Mouse (Mus musculus) erythroid progenitor cell, adult 5-6 weeks (primary cell): ENCODE results near the gene Il1rl2. TPM values are rescaled to one million over a fixed set of nuclear protein-coding genes. Genes with fewer than 3 reads are reported as not detected.

Experiments
- ATAC-seq: replicated peaks from 2 replicates; pipeline ENCODE4 v1.8.0; 2016; ENCODE audit warnings: moderate number of reproducible peaks, mild to moderate bottlenecking, moderate TSS enrichment, inconsistent platforms; ENCODE audit not compliant: poor library complexity, low FRiP score, severe bottlenecking
- total RNA-seq, 2 experiments: library from RNA; stranded (forward) in 1 of 2; stranded (reverse) in 1 of 2; fragments of 150-400 nt in 1 of 2; fragments of 186-747, 209-891 nt in 1 of 2; gene quantifications; 2 replicates each; pipeline versions ENCODE4 v1.2.3 to v1.2.4; 2015 to 2017; ENCODE audit warnings: low replicate concordance in 2 of 2

Il1rl2 gene
- total RNA-seq, 2 experiments from 2014 or later = 3.4 TPM; not detected in 1

DNA sequence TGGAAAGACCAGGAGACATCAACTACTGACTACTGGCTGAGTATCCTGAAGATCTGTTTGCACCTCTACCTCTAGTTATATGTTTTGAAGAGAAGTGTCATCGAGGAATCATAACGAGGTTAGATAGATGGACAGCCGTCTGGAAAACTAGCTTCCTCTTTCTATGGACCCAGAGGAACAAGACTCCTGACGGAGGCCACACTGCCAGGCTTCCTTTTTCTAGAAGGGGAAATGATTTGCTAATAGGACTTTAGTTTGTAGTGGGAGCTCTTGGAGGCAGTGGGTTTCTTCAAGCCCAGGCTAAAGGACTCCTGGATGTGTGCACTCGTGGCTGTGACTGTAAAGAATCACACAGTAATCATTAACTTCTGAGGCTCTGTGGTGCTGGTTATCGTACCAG, 2.6 kb upstream of the Il1rl2 start:
- ATAC-seq = no peak

DNA sequence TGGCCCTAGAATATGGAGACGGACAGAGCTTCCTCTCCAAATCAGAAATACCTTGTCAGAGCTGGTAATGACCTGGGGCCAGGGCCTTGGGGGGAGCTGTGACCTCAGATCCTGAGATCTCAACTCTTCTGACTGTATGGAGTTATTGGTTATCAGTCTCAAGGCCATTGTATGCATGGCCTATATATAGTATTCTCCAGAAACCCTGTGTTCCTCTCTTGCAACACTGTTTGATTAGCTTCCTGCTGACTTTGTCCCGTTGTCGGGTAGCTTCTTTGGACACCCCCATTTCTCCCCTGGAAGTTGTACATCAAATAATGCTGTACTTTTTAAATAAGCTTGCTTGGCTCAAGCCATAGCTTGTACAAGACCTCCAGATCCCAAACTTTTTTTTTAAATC, 1.9 kb upstream of the Il1rl2 start:
- ATAC-seq = no peak

DNA sequence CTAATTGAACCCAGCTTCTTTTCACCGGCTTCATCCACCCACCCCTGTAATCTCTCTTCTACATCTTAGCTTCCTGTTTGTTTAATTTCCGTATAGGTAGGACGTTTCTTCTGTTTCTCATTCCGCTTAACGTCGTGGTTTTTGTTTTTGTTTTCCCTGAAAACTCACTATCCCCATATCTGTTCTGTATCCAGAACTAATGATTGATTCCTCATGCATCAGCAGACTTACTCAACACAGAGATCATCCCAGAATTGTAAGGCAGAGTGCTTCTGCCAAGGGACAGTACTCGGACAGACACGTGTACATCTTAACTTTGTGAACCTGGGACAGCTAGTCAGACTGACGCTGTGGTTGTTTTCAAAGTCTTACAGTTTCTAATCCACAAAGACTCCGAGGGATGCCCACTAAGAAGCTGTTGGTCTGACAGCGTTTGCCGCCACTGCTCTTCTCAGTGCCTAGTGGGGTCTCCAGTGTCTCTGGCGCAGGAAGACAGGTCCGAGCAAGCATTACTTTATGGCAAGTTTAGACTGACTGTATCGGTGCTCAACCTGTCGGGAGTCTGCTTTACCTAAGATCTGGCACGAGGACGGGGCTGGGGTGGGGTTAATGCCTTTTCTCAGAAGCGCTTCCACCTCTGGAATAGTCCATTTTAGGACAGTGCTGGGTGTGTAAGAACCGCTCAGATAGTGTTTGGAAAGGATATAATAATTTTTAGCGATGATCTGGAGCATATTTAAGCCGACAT, 719 bp downstream of the Il1rl2 start:
- peak; percentile 68 for ATAC-seq

DNA sequence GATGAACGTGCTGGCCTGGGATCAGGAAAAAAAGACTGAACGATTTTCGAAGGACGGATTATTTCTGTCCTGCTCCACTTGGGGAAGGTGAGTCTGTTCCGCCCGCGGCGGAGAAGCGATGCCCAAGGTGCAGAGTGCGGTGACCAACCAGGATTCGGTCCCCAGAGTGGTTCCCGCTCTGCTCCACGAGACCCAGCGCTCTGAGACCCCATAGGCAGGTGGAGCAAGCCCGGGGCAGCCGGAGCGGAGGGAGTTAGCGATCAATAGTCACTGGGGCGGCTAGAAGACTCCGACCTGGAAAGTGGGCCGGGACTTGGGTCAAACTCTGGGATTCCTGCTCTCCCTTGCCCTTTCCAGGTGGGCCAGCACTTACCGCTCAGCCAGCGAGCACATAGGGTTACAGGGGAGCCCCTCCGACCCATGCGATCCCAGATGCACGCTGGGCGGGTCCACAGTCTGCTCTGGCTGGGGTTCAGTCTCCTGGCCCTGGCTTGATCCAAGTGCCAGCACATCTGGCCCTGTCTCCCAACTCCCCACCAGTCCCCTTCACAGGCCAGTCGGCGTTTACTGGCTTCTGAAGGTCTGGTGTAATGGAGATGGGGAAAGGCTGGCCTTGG, 1.4 kb downstream of the Il1rl2 start:
- ATAC-seq = no peak

DNA sequence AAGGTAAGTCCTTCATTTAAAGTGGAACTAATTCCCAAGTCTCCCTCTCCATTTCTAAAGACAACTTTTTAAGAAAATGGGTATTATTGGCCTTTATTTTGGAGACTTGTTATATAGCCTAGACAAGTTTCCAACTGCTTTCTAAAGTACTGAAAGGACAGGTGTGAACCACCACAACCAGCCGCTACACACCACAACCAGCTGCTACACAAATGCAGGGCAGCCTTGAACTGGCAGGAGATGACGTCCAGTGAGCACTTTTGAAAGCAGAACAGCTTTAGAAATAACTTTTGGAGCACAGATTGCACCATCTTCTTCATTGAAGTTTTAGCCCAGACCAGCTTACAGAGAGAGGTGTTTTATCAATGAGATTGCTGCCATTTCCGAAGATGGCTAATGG, 3.2 kb downstream of the Il1rl2 start:
- no peak for ATAC-seq

DNA sequence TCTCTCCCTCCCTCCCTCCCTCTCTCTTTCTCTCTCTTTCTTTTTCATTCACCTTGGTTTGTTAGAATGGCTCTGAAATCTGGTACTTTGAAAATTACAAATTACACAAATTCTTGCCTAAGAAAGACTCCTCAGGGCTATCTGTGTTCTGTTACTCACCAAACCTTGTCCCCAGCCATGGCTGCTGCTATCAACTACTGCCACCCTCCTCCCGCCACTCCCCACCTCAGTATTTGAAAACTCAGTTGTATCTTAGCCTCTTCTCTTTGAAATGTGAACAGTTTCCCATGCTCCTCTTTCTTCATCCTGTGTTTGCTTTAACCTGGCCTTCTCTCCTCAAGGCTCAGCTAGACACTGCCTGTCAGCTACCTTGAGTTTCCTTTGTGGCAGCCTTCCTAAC, 5.1 kb downstream of the Il1rl2 start:
- peak; percentile 76 for ATAC-seq

DNA sequence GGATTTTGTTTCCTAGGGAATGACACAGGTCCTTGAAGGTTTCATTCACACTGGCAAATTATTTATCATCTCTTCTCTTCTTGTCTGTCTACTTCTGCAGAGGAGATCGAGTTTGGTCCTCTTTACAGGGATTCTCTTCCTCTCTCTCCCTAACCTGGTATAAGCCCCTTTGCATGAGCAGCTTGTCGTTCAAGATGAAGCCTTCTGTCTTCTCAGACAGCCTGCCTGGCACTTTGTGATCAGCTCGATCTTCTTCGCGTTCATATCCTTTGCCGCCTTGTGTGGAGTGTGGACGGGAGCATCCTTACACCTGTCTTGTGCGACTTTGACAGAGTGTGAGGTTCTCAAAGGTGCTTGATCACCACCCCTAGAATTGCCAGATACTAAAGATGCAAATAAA, 5.8 kb downstream of the Il1rl2 start:
- no peak for ATAC-seq

DNA sequence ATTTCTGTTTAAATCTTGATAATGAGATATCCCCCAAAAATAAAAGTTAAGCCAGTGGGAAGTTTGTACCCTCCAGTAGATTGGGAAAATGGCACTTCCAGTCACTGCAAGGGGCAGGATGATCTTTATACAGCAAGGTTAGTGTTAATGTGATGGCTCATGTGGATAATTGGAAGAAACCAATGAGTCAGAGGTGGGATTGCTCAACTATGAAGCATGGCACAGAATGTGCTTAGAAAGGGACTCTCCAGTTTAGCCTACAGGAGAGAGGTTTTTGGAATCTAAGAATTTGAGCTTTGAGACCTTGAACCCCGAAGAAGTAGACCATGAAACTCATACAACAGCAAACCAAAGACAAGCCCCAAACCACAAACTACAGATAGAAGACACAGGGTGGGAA, 14.9 kb downstream of the Il1rl2 start:
- no peak for ATAC-seq

DNA sequence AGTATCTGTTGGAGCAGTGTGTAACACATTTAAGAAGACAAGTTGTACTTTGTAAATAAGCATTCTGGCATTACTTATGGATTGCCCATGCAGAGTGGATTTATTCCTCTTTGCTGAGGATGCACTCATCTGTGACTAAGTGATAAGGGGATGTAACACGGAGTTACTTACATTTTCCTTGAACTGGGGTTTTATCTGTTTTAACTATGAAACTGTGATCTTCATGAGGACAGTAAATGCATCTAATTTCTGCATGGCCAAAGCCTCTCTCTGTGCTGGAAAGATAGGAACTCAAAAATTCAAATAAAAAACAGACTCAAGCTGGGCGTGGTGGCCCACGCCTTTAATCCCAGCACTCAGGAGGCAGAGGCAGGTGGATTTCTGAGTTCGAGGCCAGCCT, 15.7 kb downstream of the Il1rl2 start:
- ATAC-seq = peak; percentile 71

DNA sequence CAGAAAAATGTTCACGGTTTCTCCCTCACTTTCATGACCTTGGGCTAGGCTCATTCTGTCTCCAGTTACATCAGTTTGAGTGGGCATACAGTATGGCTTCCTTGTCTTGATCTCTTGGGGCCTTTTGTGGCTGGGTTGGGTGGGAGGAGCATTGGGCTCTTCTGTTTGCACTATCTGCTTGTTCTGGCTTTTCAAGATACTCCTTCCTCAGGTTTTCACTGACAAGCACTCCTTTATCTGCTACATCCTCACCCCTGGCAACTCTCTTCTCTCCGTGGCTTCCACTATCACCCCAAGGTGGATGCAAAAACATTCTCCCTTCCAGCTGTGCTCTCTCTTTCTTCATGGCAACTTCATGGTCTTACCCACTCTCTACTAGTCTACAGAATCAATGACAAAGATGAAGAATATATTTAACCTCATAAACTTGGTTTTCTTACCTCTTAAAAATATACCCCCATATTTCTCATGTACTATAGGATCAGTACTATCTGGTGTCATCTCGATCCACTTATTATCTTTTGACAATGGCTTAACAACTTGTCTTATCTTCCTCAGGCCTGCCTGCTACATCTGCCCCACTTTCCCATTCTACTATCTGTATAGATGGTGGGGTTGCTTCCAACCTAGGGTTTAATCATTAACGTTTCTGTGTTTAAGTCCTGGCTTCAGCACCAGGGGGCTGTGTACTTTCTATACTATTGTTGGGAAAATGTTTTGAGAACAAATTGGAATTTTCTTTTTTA, 27.9 kb downstream of the Il1rl2 start:
- ATAC-seq = peak; percentile 46

DNA sequence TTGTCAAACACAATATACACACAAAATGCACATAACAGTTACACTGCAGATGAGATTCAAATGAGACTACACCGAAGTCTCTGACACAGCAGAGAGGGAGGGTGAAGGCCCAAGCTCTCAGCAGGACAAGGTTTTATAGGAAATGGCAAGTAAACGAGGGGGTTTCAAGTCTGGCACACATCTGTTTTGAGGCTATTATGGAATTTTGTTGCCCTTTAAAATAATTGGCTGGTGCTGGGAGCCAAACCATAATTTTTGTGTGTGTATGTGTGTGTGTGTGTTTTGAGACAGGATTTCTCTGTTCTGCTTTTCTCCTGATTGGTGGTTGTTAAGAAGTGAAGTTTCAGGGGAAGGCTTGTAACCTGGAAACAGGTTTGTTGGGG, 28.5 kb downstream of the Il1rl2 start:
- ATAC-seq = no peak

DNA sequence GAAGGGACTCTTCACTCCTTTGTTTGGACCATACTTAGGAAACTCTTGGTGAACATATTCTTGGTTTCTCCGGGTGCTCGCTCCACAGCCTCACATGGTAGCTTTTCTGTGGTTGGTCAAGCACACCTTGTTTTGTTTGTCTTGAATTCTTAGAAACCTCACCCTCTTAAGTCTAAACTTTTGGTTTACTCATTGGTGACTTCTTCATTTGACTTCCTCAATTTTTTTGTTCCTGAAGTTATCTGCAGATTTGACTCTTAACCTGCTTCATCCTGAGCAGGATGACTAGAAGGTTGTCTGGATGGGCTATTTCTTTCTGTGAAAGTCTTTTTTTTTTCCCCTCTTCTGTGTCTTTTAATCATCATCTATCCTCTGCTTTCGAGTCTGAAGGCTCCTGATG, 30.3 kb downstream of the Il1rl2 start:
- no peak for ATAC-seq

DNA sequence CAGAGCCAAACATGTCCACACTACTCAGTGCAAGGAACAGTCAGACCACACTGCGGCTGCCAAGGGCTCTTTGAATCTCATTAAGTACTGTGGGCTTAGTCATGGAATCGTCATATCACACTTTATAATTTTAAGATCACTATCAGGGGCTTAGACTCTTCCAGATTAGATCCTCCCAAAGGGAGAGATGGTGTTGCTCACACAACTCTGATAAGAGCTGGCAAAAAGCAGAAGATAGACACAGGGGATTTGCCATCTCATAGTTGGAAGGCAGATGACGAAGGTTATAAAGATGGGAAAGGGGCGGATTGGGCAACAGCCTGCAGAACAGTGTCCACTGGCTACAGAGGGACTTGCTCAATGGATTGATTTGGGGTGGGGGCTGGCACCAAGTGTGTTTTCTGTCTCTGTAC, 31.0 kb downstream of the Il1rl2 start:
- no peak for ATAC-seq

DNA sequence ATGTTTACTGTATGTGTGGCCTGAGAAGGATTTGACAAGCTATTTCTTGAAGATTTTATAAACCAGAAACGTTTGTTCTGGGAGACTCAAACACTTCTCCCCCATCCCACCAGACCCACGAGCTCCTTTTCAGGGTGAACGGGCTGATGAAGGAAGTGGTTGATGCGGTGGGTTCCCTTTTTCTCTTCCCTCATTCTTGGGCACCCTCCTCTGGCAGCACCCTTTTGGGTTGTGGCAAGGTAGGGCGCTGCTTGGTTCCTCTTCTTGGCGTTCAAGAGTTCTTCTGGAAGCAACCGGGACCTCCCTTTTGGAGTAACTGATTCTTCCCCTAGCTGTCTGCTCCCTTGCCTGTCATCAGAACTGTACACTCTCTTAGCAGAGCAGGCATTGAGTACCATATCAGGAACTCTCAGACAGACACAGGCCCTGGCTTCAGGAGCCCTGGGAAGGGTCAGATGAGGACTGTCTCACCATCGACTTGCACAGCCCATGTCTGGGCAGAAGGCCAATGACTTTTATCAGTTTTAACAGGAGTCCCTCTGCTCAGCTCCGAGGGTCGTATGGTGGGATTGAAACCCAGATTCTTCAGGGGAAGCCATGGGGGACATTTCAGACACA, 31.6 kb downstream of the Il1rl2 start:
- peak; percentile 69 for ATAC-seq

DNA sequence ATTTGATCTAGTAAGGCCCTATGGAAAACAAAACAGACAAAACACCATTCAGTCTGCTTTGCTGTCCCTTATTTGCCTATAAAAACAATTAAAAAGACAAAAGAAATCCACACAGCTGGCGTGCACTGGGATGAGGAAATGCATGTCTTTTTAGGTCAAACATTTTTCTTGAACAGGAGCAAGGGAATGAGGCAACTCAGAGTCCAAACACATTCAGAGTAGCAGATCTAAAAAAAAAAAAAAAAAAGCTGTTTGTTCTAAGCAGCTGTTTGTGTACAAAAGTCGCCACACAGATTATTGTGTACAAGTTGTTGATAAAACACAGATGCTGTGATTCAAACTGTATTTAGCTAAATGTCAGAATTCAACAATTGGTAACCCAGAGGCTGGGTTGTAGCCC, 33.5 kb downstream of the Il1rl2 start:
- no peak for ATAC-seq

DNA sequence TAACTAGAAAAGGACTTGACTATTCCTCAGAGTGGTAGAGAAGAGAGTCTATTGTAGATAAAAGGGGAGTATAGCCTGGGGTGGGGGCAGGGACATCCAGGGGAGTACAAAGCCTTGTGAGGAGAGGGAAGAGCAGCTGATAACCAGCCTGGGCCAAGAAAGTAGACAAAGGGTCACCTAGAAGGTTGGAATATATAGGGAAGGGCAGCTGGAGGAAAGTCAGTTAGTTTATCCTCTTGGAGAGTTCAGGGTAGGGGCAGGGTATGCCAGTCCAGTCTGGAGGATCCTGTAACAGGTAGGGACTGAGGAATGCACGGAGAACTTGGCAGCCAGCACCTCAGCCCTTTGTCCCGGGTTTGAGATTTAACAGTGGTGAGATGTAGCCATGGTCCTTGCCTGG, 33.9 kb downstream of the Il1rl2 start:
- no peak for ATAC-seq

DNA sequence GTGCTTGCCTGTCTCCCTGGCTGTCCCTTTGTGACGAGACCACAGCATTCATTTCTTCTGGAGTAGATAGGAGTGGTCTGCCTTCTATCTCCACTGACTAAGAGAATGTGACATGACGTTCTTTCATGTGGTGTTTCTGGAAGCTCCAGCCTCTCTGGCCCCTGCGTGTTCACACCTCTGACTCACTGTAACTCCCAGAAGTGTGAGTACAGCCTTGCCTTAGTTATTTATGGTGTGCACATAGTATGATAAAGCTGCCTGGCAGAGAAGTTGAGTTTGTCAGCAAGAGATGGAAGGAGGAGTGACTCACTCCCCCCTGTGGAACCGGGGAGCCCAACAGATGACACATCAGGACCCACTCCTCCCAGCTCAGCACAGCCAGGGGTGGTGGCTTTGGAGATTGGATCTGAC, 34.4 kb downstream of the Il1rl2 start:
- no peak for ATAC-seq

DNA sequence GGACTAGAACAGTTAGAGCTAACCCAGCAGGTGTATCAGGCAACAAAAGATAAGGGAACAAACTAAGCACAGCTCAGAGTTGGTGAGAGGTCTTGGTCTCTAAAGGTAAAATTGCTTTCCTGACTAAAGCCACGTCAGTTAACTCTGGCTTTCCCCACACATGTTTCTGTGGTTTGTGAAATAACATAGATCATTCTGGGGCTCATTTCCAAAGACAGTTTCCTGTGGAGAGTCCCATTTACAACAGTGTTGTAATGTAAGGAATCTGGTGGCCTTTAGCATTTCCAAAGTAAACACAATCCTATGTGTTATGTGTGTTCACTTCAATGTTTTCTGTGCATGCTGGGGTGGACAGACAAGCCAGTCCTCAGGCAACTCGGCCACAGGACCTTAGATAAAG, 35.3 kb downstream of the Il1rl2 start:
- no peak for ATAC-seq

DNA sequence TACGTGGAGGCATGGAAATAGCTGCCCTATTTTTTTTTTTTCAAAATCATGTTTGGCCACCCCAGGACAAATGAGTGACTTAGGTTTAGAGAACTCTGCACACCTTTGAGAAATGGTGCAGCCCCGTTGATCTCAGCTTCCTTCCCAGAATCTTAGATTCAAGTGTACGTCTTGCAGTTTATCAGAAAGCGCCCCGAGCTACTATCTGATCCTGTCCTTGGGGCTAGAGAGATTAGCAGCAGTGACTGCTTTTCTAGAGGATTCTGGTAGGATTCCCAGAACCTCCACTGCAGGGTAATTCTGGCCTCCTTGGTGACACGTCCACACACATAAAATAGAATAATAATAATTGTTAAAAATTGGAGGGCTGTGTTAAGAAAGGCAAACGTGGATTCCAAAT, 36.6 kb downstream of the Il1rl2 start:
- ATAC-seq = no peak

DNA sequence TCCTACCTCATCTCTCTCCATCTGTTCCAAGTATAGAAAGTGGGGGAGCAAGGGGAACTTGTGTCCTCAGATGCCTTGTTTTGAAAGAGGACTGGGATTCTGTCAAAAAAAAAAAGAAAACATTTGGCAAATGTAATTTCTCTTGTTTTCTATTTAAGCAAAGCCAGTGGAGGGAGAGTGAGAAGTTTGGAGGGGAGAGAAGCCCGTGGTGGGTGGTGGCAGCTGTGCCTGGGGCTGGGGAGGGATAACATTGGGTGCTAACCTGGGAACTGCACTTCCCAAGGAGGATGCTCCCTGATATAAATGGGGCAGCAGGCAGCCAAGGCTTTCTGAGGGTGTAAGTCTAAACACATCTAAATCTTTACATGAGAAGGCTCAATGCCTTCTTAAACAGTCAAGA, 37.2 kb downstream of the Il1rl2 start:
- ATAC-seq = no peak

DNA sequence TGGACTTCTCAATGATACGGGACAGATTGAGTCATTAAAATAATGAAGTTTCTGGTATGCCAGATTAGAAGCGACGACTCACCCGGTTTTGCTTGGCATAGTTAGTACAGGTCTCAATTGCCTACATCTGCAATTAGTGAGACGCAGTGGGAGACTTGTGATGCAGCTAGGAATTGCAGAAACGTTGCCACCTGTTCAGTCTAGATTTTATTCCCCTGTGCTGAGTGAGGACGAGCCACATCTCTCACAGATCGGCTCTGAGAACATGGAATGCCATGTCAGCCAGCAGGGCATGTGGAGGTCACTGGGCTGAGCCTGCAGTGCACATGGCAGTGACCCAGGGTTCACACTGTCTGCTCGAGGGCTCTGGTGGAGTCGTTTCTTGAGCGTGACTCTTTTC, 38.4 kb downstream of the Il1rl2 start:
- no peak for ATAC-seq
